Mouse (Mus musculus) liver, postnatal 0 days (tissue): ENCODE measurements around the gene Rasgef1c.

Experiments used
- CTCF ChIP-seq: sonication (generic); IDR thresholded peaks from 2 replicates; pipeline ENCODE4 v1.5.1; 2016; ENCODE audit warnings: antibody characterized with exemption, low read depth
- EP300 ChIP-seq: IDR thresholded peaks from 2 replicates; pipeline ENCODE4 v1.6.1; 2016; ENCODE audit warnings: antibody characterized with exemption, low read depth, mild to moderate bottlenecking

DNA sequence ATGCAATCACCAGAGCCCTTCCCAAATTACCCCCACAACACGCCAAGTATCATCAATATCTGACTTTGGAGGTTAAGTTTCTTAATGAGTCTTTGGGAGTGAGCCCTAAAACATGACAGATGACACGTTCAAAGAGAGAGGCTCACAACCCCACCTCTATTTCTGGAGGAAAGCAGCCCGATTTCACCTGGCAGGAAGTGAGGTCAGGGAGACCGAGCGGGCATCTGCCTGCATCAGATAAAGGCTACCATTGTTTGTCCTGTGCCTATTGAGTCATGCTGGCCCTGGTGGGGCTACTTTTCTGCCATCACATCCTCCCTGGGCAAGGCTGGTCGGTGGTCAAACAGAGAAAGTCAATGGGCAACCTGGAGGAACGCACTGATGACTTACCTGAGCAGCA, 115.9 kb downstream of the Rasgef1c start:
- TF ChIP-seq CTCF (no peak), EP300 (no peak)
